Mouse (Mus musculus) liver, embryonic 14.5 days (tissue): ENCODE measurements at regions not wholly inside any gene's neighbourhood (a gene's known extent, or its start where the extent isn't known, plus 50 kb on each side); places are given as distances from the start of the nearest gene placed in this dataset.

Experiments
- ATAC-seq: fragments of 200-750 bp; cut with Nextera tagmentation; 2 replicates; pipeline ENCODE4 v1.8.0; 2017; ENCODE audit warnings: moderate number of reproducible peaks, mild to moderate bottlenecking, moderate library complexity; ENCODE audit not compliant: insufficient read depth
- DNase-seq, 3 experiments: peaks; one replicate each; pipeline ENCODE4 v3.0.0-alpha.2; 2012 to 2013; ENCODE audit warnings: low read depth in 3 of 3, low spot score in 3 of 3
- H3K27ac ChIP-seq: fragments of 300-500 bp; sonication (generic); 2 replicates; pipeline ENCODE4 v1.5.1; 2014; ENCODE audit warnings: moderate library complexity, mild to moderate bottlenecking, control low read depth, inconsistent platforms
- H3K27me3 ChIP-seq: fragments of 300-500 bp; sonication (generic); 2 replicates; pipeline ENCODE4 v1.6.1; 2014; ENCODE audit warnings: mild to moderate bottlenecking, low read length, moderate library complexity; ENCODE audit not compliant: control insufficient read depth, insufficient read depth
- H3K36me3 ChIP-seq: fragments of 300-500 bp; sonication (generic); replicated peaks from 2 replicates; pipeline ENCODE4 v1.6.1; 2014; ENCODE audit warnings: low read depth; ENCODE audit not compliant: control insufficient read depth, insufficient read depth
- H3K4me1 ChIP-seq, 2 experiments: fragments of 200-500 bp in 1 of 2; fragments of 300-500 bp in 1 of 2; sonication (generic) in 1 of 2; replicated peaks; 2 replicates each; pipeline ENCODE4 v1.6.1; 2012 to 2014; ENCODE audit warnings: antibody characterized with exemption in 1 of 2, inconsistent platforms in 1 of 2, low read length in 1 of 2; ENCODE audit not compliant: control insufficient read depth in 2 of 2, insufficient read depth in 2 of 2
- H3K4me2 ChIP-seq: fragments of 300-500 bp; sonication (generic); 2 replicates; pipeline ENCODE4 v1.6.1; 2014; ENCODE audit warnings: low read depth, mild to moderate bottlenecking, control low read depth, moderate library complexity
- H3K4me3 ChIP-seq, 2 experiments: fragments of 200-500 bp in 1 of 2; fragments of 300-500 bp in 1 of 2; sonication (generic) in 1 of 2; 2 replicates each; pipeline ENCODE4 v1.5.1; 2012 to 2014; ENCODE audit warnings: low read depth in 2 of 2, low read length in 2 of 2, mild to moderate bottlenecking in 2 of 2, control low read depth in 1 of 2, inconsistent platforms in 1 of 2, moderate library complexity in 1 of 2; ENCODE audit not compliant: insufficient read depth in 1 of 2
- H3K9ac ChIP-seq: fragments of 300-500 bp; sonication (generic); replicated peaks from 2 replicates; pipeline ENCODE4 v1.6.1; 2014; ENCODE audit warnings: mild to moderate bottlenecking, control low read depth, moderate library complexity
- H3K9me3 ChIP-seq: fragments of 300-500 bp; sonication (generic); 2 replicates; pipeline ENCODE4 v1.6.1; 2016; ENCODE audit warnings: low read length, mixed read lengths; ENCODE audit not compliant: control insufficient read depth
- CTCF ChIP-seq: IDR thresholded peaks from 2 replicates; pipeline ENCODE4 v1.5.1; 2016; ENCODE audit warnings: antibody characterized with exemption, low read depth, control low read depth
- EP300 ChIP-seq: IDR thresholded peaks from 2 replicates; pipeline ENCODE4 v1.6.1; 2016; ENCODE audit warnings: antibody characterized with exemption, low read depth
- whole genome bisulfite sequencing: fragments of 180-500 bp; shearing (Covaris S2); extraction: QIAGEN DNeasy Blood & Tissue Kit; methylation state at CpG from one replicate; pipeline ENCODE4 v1.1.7; 2014; ENCODE audit not compliant: insufficient replicate concordance; 5-methylcytosine and 5-hydroxymethylcytosine counted together

- Histone ChIP-seq H3K4me3 (no peak overlapping the region), H3K9ac (no peak overlapping the region), H3K27ac (no peak overlapping the region), H3K4me1 (no peaks in the 10 kb centered on the region), H3K4me2 (no peak overlapping the region), H3K9me3 (no peaks in the 10 kb centered on the region), H3K36me3 (no peaks in the 10 kb centered on the region), H3K27me3 (no peaks in the 10 kb centered on the region)
- TF ChIP-seq EP300: no peak
- no peak for TF ChIP-seq CTCF
- DNase-seq (no peak), ATAC-seq (no peak)
- WGBS: 63% methylated on average over 7 of the region's 7 CpGs
Observed at GRCm38 (mm10) chr12:25947107-25947506, 467.9 kb downstream of the Rnf144a start.

DNA sequence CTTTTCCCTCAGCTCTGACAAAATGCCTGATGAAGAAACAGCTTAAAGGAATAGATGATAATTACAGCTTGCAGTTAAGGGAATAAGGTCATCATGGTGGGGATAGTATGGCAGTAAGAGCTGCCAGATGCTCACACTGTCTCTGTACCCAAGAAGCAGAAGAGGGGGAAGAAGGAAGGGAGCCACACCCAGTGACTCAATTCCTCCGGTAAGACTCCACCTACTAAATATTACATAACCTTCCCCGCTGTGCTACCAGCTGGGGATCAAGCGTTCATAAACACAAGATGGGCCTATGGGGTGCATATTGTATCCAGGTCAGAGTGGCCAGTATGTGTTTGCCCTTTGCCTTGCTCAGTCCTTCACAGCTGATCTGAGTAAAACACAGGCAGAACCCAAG, 468.9 kb downstream of the Rnf144a start:
- TF ChIP-seq EP300: no peak
- TF ChIP-seq CTCF: no peak
- 54% methylated on average over 3 of the region's 3 CpGs for WGBS
- Histone ChIP-seq H3K9ac (no peak overlapping the region), H3K4me2 (no peak overlapping the region), H3K4me1 (no peaks in the 10 kb centered on the region), H3K27ac (no peak overlapping the region), H3K9me3 (no peaks in the 10 kb centered on the region), H3K4me3 (no peak overlapping the region), H3K27me3 (no peaks in the 10 kb centered on the region), H3K36me3 (no peaks in the 10 kb centered on the region)
- ATAC-seq (no peak), DNase-seq (no peak)

DNA sequence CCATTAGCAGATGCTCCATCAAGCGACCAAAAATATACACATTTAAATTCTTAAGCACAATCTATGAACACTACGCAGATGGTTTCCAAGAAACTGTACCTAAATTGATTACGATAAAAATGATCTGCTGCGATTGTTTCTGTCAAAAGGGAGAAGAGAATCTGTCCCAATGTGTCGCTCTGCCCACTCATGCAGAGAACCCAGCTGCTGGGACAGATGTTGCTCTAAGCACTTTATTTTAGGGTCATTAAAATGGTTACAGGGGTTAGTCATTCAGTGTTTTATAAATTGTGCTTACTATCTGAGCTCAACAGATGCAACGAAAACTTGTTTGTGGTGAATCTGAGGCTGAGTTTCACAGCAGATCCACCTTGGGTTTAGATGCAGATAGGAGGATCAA, 476.2 kb downstream of the Rnf144a start:
- WGBS: 69% methylated on average over 6 of the region's 6 CpGs
- DNase-seq (no peak), ATAC-seq (no peak)
- no peak overlapping the region for H3K9ac ChIP-seq
- H3K27me3 ChIP-seq: no peaks in the 10 kb centered on the region
- H3K4me3 ChIP-seq: no peak overlapping the region
- no peaks in the 10 kb centered on the region for H3K9me3 ChIP-seq
- no peak for TF ChIP-seq CTCF
- TF ChIP-seq EP300: no peak
- H3K36me3 ChIP-seq: no peaks in the 10 kb centered on the region
- no peaks in the 10 kb centered on the region for H3K4me1 ChIP-seq
- H3K27ac ChIP-seq: no peak overlapping the region
- H3K4me2 ChIP-seq: no peak overlapping the region

GRCm38 (mm10) chr12:25934946-25935345, 480.1 kb downstream of the Rnf144a start:
- no peaks in the 10 kb centered on the region for H3K4me1 ChIP-seq
- H3K9ac ChIP-seq: no peak overlapping the region
- no peak for TF ChIP-seq EP300
- no peak for TF ChIP-seq CTCF
- no peak overlapping the region for H3K4me3 ChIP-seq
- H3K4me2 ChIP-seq: no peak overlapping the region
- no peak for ATAC-seq
- no peak overlapping the region for H3K27ac ChIP-seq
- H3K27me3 ChIP-seq: no peaks in the 10 kb centered on the region
- 48% methylated on average over 5 of the region's 5 CpGs for WGBS
- DNase-seq: no peak
- H3K9me3 ChIP-seq: no peaks in the 10 kb centered on the region
- H3K36me3 ChIP-seq: no peaks in the 10 kb centered on the region

DNA sequence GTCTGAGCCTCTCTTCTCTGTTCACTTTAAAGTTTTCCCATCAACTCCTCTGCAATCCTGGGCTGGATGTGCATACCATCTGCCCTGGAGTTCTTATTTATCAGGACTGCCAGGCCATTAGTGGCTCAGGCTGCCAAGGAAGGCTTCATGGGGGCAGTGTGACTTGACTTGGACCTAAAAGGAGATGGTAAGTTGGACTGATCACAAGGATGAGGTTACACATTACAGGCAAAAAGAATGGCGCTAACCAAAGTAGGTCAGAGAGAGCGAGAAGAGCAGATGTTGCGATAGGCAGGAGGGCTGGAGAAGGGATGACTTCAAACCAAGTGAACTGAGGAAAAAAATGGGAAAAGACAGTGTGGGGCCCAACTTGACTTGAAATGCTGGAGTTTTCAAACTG, 480.5 kb downstream of the Rnf144a start:
- H3K9me3 ChIP-seq: no peaks in the 10 kb centered on the region
- 75% methylated on average over 3 of the region's 3 CpGs for WGBS
- ATAC-seq: no peak
- TF ChIP-seq CTCF (no peak), EP300 (no peak)
- no peaks in the 10 kb centered on the region for H3K27me3 ChIP-seq
- H3K4me1 ChIP-seq: no peaks in the 10 kb centered on the region
- no peak overlapping the region for H3K4me2 ChIP-seq
- no peak overlapping the region for H3K9ac ChIP-seq
- H3K4me3 ChIP-seq: no peak overlapping the region
- no peaks in the 10 kb centered on the region for H3K36me3 ChIP-seq
- no peak overlapping the region for H3K27ac ChIP-seq
- no peak for DNase-seq

GRCm38 (mm10) chr12:25926367-25926766, 488.7 kb downstream of the Rnf144a start:
- H3K4me1 ChIP-seq: no peaks in the 10 kb centered on the region
- DNase-seq (no peak), ATAC-seq (no peak)
- TF ChIP-seq EP300 (no peak), CTCF (no peak)
- H3K4me3 ChIP-seq: no peak overlapping the region
- H3K27me3 ChIP-seq: no peaks in the 10 kb centered on the region
- 46% methylated on average over 5 of the region's 5 CpGs for WGBS
- no peak overlapping the region for H3K27ac ChIP-seq
- no peak overlapping the region for H3K4me2 ChIP-seq
- H3K9ac ChIP-seq: no peak overlapping the region
- H3K9me3 ChIP-seq: no peaks in the 10 kb centered on the region
- no peaks in the 10 kb centered on the region for H3K36me3 ChIP-seq
